Mouse (Mus musculus): Measurements from ENCODE around the gene Grap. TPM values are rescaled to one million over a fixed set of nuclear protein-coding genes. Genes with fewer than 3 reads are reported as not detected.

Gene Grap
- polyA plus RNA-seq, 1 experiment from 2014 or later, result 4.8 TPM

DNA sequence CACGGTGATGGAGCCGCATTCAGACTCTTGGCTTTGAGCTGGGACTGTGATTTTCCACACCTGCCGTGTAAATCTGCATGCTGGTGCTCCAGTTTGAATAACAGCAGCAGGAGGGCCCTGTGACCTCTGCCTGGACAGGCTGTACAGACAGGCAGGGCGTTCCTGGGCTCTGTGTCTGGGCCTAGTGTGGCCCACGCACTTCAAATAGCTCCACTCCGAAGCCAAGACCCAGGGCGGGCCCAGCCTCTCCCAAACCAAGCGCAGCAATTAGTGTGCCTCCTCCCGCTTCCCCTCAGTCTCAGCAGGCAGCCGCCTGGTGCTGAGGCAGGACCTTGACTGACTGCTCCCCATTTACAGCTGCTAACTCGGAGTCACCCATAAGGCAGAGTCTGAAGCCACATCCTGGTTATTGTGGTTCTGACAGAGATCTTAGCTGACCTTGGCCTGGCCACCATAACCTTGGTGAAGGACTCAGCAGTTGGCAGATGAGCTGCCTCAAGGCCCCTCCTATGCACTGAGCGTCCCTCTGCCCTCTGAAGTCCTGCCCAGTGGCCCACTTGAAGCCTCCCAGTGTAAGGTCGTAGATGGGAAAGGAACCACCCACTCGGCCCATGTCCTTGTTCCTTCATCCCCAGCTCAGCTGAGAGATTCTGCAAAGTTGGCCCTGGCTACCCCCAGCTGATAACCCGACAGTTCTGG is 60.2 kb downstream of the Grap start:
- H3K4me2 ChIP-seq, result no peak overlapping the region
- H3K27me3 ChIP-seq, result peaks cover 12% of the 10 kb centered on the region
- no peak overlapping the region for H3K27ac ChIP-seq
- H3K9ac ChIP-seq, result no peak overlapping the region
- no peaks in the 10 kb centered on the region for H3K36me3 ChIP-seq
- ATAC-seq (ENCODE audit: low read depth) (no peak), DNase-seq (no peak)
- no peaks in the 10 kb centered on the region for H3K9me3 ChIP-seq (replicated peaks)
- H3K4me3 ChIP-seq (replicated peaks), result no peak overlapping the region
- H3K4me1 ChIP-seq (replicated peaks), result peaks cover 9% of the 10 kb centered on the region
- WGBS (ENCODE audit: insufficient replicate concordance), result 55% methylated on average over 15 of the region's 15 CpGs

DNA sequence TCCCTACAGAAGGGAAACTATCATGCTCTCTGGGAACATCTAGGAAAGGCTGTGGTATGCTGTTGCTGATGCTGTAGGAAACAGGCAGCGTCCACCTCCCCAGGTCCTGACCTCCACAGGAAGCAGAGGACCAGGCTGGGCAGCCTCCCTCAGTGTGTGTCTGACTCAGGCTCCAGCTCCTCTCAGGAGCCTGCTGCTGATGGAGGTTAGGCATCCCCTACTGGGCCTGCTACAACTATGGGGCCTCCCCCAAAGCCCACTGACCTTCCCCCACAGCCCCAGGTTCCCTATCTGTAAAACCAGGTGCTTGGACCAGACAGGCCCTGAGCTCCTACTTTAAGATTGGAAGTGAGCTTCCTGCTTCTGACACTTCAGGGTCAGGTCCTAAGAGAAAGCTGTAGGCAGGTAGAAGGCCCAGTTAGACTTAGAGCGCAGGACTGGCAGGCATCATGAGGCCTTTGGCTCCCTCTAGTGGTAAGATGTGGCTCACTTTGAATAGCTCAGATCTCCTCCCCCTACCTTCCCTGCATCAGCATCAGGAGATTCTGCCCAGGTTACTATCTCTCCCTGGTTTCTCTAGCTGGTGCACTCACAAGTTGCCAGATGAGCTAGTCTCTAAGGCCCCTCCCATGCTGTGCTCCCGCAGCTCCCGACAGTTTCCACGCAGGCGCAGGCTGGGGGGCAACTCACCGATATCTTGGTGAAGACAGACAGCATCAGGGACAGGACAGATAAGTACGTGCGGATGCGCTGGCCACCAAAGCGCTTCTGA is 61.5 kb downstream of the Grap start:
- H3K36me3 ChIP-seq, result no peaks in the 10 kb centered on the region
- peaks cover 9% of the 10 kb centered on the region for H3K4me1 ChIP-seq (replicated peaks)
- peak; percentile 58 for DNase-seq
- no peak overlapping the region for H3K9ac ChIP-seq
- H3K27me3 ChIP-seq, result peaks cover 12% of the 10 kb centered on the region
- no peak overlapping the region for H3K27ac ChIP-seq
- H3K4me2 ChIP-seq, result no peak overlapping the region
- no peaks in the 10 kb centered on the region for H3K9me3 ChIP-seq (replicated peaks)
- ATAC-seq (ENCODE audit: low read depth), result peak; percentile 79
- H3K4me3 ChIP-seq (replicated peaks), result no peak overlapping the region
- 23% methylated on average over 11 of the region's 11 CpGs for WGBS (ENCODE audit: insufficient replicate concordance)

DNA sequence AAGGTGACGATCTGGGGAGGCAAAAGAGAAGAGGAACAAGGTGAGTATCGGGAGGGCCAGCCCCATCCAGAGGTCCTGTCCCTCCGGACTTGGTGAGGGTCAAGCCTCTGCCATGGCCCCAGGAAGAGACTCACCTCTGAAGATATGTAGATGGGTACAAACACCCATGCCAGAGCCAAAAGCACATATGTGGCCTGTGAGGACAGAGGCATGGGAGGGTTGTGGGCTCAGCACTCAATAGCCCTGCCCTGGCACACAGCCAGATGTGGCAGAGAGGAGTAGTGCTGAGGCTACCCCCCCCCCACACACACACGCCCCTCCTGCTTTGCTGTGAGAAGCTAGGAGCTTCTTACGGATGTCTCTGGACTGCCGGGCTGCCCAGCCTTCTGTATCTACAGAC is 62.1 kb downstream of the Grap start:
- peaks cover 12% of the 10 kb centered on the region for H3K27me3 ChIP-seq
- H3K4me2 ChIP-seq, result no peak overlapping the region
- ATAC-seq (ENCODE audit: low read depth), result no peak
- no peak for DNase-seq
- H3K36me3 ChIP-seq, result no peaks in the 10 kb centered on the region
- H3K9me3 ChIP-seq (replicated peaks), result no peaks in the 10 kb centered on the region
- WGBS (ENCODE audit: insufficient replicate concordance), result 53% methylated on average over 6 of the region's 6 CpGs
- H3K9ac ChIP-seq, result no peak overlapping the region
- peaks cover 9% of the 10 kb centered on the region for H3K4me1 ChIP-seq (replicated peaks)
- no peak overlapping the region for H3K4me3 ChIP-seq (replicated peaks)
- H3K27ac ChIP-seq, result no peak overlapping the region

DNA sequence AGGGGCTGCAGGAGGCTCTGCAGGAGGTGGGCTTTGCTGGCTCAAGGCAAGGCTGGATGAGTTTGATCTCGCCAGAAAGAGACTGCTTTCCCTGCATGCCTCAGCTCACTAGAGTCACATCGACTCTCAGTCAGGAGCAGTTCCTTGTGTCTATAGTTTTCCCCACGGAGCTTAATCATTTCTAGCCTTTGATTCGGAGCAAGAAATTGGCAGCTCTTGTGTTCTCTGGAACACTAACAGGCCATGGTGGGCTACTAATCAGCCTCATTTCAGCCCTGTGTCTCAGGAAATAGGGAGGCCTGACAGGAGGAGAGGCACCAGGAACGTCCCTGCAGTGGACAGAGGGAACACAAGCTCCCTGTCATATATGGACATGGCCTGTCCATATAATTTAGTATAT is 64.9 kb downstream of the Grap start:
- H3K9ac ChIP-seq, result no peak overlapping the region
- H3K36me3 ChIP-seq, result no peaks in the 10 kb centered on the region
- 65% methylated on average over 5 of the region's 5 CpGs for WGBS (ENCODE audit: insufficient replicate concordance)
- DNase-seq (no peak), ATAC-seq (ENCODE audit: low read depth) (no peak)
- no peak overlapping the region for H3K4me2 ChIP-seq
- H3K9me3 ChIP-seq (replicated peaks), result no peaks in the 10 kb centered on the region
- H3K4me3 ChIP-seq (replicated peaks), result no peak overlapping the region
- H3K4me1 ChIP-seq (replicated peaks), result peaks cover 9% of the 10 kb centered on the region
- peaks cover 7% of the 10 kb centered on the region; the same call in 1 of the 2 replicates for H3K27me3 ChIP-seq
- no peak overlapping the region for H3K27ac ChIP-seq

DNA sequence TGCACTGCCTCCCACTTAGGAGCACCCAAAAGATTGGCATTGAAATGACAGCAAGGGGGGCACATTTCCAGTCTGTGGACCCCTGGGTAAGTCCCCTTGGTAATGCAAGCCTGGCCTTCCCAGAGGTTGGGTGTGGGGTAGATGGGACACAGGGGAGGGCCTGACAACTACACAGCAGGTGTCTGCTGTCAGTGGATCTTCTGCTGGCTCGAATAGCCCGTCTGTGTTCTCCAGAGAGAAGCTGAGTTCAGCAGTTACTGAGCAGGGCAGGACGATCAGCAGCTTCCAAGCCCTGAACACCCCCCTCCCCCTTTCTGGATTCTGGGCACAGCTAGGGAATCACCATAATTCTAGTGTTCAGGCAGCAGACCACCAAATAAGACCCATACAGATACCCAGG is 66.3 kb downstream of the Grap start:
- Histone ChIP-seq H3K27ac (no peak overlapping the region), H3K9me3 (replicated peaks) (no peaks in the 10 kb centered on the region), H3K27me3 (peaks cover 5% of the 10 kb centered on the region; the same call in 1 of the 2 replicates), H3K36me3 (no peaks in the 10 kb centered on the region), H3K4me1 (replicated peaks) (peaks cover 7% of the 10 kb centered on the region), H3K4me2 (no peak overlapping the region), H3K9ac (no peak overlapping the region), H3K4me3 (replicated peaks) (no peak overlapping the region)
- 63% methylated on average over 3 of the region's 3 CpGs for WGBS (ENCODE audit: insufficient replicate concordance)
- DNase-seq (no peak), ATAC-seq (ENCODE audit: low read depth) (no peak)

DNA sequence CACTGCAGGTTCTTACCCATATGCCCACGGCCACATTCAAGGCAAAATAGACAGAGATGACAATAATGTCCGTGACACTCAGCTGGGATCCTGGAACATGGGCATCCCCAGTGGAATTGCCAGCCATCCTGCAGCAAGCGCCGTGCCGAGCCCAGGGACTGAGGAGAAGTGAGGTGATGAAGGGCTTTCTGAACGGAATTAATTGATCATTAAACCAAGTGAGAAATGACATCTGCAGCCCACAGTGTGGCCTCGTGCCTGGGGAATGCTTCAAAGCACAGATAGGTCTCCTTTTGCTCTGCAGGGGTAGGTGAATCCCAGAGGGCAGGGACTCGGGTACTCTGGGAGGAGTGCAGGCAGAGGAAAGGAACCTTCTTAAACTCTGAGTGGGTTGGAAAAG is 66.8 kb downstream of the Grap start:
- DNase-seq (no peak), ATAC-seq (ENCODE audit: low read depth) (no peak)
- H3K36me3 ChIP-seq, result no peaks in the 10 kb centered on the region
- no peaks in the 10 kb centered on the region for H3K9me3 ChIP-seq (replicated peaks)
- H3K27ac ChIP-seq, result no peak overlapping the region
- peaks cover 4% of the 10 kb centered on the region for H3K4me1 ChIP-seq (replicated peaks)
- no peak overlapping the region for H3K4me2 ChIP-seq
- no peak overlapping the region for H3K4me3 ChIP-seq (replicated peaks)
- H3K9ac ChIP-seq, result no peak overlapping the region
- H3K27me3 ChIP-seq, result peaks cover 5% of the 10 kb centered on the region; the same call in 1 of the 2 replicates
- WGBS (ENCODE audit: insufficient replicate concordance), result 63% methylated on average over 8 of the region's 8 CpGs

DNA sequence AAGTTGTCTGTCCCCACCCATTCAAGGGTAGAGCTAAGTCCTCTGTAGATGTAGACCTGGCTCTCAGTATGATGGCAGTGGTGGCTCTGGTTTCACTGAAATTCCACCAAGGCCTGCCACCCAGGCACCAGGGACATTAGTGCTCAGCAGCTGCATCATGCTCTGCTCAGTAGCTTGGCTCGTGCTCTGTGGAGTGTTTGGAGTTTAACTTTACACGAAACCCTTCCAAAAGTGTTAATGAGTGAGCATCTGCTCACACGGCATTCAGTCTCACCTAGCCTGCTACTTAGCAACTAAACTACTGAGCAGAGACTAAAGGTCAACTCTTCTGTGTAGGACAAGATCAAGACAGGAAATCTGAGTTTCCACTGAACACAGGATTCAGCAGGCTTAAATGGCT is 67.6 kb downstream of the Grap start, which contains the start of gene Slc5a10:
Gene Slc5a10 (minus strand): TSS at position 191 of the 400 bp plus-strand sequence.
- H3K9me3 ChIP-seq (replicated peaks), result no peaks in the 10 kb centered on the region
- ATAC-seq (ENCODE audit: low read depth), result no peak

DNA sequence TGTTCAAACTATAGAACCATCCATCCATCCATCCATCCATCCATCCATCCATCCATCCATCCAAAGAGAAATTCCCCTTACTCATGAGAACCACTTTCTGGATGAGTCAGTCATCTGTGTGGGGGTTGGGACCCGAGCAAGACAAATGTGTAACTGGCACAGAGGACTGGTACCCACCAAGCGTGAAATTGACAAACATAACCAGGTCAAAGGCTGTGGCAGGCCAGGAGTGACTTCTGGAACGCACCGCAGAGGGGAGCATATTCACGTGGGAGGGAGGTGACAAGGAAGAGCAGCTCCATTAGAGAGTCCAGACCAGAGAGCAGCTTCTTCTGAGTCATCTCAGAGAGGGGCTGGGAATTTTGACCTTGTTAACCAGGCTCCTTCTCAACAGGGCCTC is 69.0 kb downstream of the Grap start:
- no peak overlapping the region for H3K4me2 ChIP-seq
- WGBS (ENCODE audit: insufficient replicate concordance), result 69% methylated on average over 5 of the region's 5 CpGs
- no peak for ATAC-seq (ENCODE audit: low read depth)

More for the DNA sequence above, 67.6 kb downstream of the Grap start, which contains the start of gene Slc5a10:
- H3K4me2 ChIP-seq, result no peak within 1 kb of the TSS
- H3K9ac ChIP-seq, result no peak within 1 kb of the TSS
- no peak within 1 kb of the TSS for H3K27ac ChIP-seq
- 74% methylated on average over 3 of the region's 3 CpGs for WGBS (ENCODE audit: insufficient replicate concordance)
- H3K36me3 ChIP-seq, result no peaks in the 10 kb centered on the region
- H3K4me3 ChIP-seq (replicated peaks), result no peak within 1 kb of the TSS
- H3K27me3 ChIP-seq, result peaks cover 3% of the 10 kb centered on the region; the same call in 1 of the 2 replicates
- no peaks in the 10 kb centered on the region; the same call in 1 of the 2 replicates for H3K4me1 ChIP-seq (replicated peaks)
- no peak for DNase-seq

More for the DNA sequence above, 69.0 kb downstream of the Grap start:
- H3K4me3 ChIP-seq (replicated peaks), result no peak overlapping the region
- H3K9ac ChIP-seq, result no peak overlapping the region
- no peak for DNase-seq
- no peak overlapping the region for H3K27ac ChIP-seq
- H3K9me3 ChIP-seq (replicated peaks), result no peaks in the 10 kb centered on the region
- H3K27me3 ChIP-seq, result no peaks in the 10 kb centered on the region
- no peaks in the 10 kb centered on the region for H3K4me1 ChIP-seq (replicated peaks)
- no peaks in the 10 kb centered on the region for H3K36me3 ChIP-seq

Other genes starting within 250 kb of the Grap start
- 0.06 and 0.09 TPM in 2 replicates for gene Rnf112, start 199.1 kb upstream of the Grap start, polyA plus RNA-seq (2015; fragmentation: Nextera tagmentation; extraction: Ambion mirVana)
- 8.4 and 9.3 TPM in 2 replicates for gene Mfap4, start 167.8 kb upstream of the Grap start, polyA plus RNA-seq (2015; fragmentation: Nextera tagmentation; extraction: Ambion mirVana)
- gene Mapk7, start 158.9 kb upstream of the Grap start, polyA plus RNA-seq (2015; fragmentation: Nextera tagmentation; extraction: Ambion mirVana), result 7.2 and 8.8 TPM in 2 replicates
- 2.1 and 4.0 TPM in 2 replicates for gene B9d1, start 148.1 kb upstream of the Grap start, polyA plus RNA-seq (2015; fragmentation: Nextera tagmentation; extraction: Ambion mirVana)
- 2.5 and 3.1 TPM in 2 replicates for gene Epn2, start 73.6 kb upstream of the Grap start, polyA plus RNA-seq (2015; fragmentation: Nextera tagmentation; extraction: Ambion mirVana)
- gene Fam83g, start 30.8 kb downstream of the Grap start, polyA plus RNA-seq (2015; fragmentation: Nextera tagmentation; extraction: Ambion mirVana), result 5.4 and 5.5 TPM in 2 replicates
- gene Slc5a10, start 67.6 kb downstream of the Grap start, polyA plus RNA-seq (2015; fragmentation: Nextera tagmentation; extraction: Ambion mirVana), result not detected in 2 replicates
- 8.6 and 10.3 TPM in 2 replicates for gene Prpsap2, start 108.8 kb downstream of the Grap start, polyA plus RNA-seq (2015; fragmentation: Nextera tagmentation; extraction: Ambion mirVana)
- gene Ulk2, start 201.8 kb downstream of the Grap start, polyA plus RNA-seq (2015; fragmentation: Nextera tagmentation; extraction: Ambion mirVana), result 2.3 and 2.5 TPM in 2 replicates

Measured in liver, embryonic 13.5 days (tissue).